Mouse (Mus musculus) heart, postnatal 0 days (tissue): ENCODE data around the gene Scel.

Experiments
- CTCF ChIP-seq: IDR thresholded peaks from 2 replicates; pipeline ENCODE4 v1.5.1; 2016; ENCODE audit warnings: antibody characterized with exemption, control low read depth, low read depth
- EP300 ChIP-seq: IDR thresholded peaks from 2 replicates; pipeline ENCODE4 v1.6.1; 2016; ENCODE audit warnings: antibody characterized with exemption, low read depth

DNA sequence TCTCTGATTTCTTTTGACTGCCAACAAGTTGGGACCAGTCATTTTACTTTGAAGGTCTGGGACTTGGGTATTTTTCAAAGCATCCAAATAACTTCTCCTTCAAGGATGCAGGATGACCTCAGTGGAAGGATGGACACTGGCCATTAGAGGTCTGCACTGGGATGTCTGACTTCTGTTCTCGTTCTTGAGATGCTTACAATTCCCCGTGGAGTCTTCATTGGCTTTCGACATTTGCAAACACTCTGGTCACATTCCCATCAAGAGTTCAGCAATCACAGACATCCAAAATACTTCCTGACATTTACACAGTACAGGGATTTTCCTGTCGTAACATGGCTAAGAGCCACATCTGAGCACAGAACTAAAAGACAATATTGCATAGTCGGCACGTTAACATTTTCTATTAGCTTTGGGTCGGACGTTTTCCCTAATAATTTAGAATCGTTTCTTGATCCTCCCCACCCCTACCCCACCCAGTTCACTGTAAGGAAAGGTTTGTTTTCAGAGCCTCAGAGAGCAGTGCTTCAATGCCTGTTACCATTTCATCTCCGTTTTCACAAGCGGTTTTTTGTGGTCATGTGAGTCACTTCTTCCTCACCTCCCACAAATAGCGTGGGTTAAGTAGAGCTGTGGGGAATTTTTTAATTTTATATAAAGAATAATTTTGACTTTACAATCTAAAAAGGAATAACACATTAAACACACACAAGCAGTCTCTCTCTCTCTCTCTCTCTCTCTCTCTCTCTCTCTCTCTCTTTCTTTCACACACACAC is 44.3 kb upstream of the Scel start:
- TF ChIP-seq CTCF (no peak), EP300 (no peak)
